Mouse (Mus musculus) heart, postnatal 0 days (tissue): ENCODE results near the gene Gigyf1. TPM values are rescaled to one million over a fixed set of nuclear protein-coding genes. Genes with fewer than 3 reads are reported as not detected.

ENCODE experiments used
- ATAC-seq: fragments of 200-750 bp; cut with Nextera tagmentation; 2 replicates; pipeline ENCODE4 v1.8.0; 2017; ENCODE audit warnings: low read depth, moderate number of reproducible peaks, moderate library complexity; ENCODE audit not compliant: insufficient read depth
- DNase-seq: peaks from one replicate; pipeline ENCODE4 v3.0.0-alpha.2; 2016; ENCODE audit warnings: low spot score
- H3K27ac ChIP-seq: fragments of 300-500 bp; sonication (generic); 2 replicates; pipeline ENCODE4 v1.5.1; 2014; ENCODE audit warnings: low read depth, mild to moderate bottlenecking
- H3K27me3 ChIP-seq: fragments of 300-500 bp; sonication (generic); 2 replicates; pipeline ENCODE4 v1.6.1; 2014; ENCODE audit warnings: low read length, mixed read lengths; ENCODE audit not compliant: control insufficient read depth, insufficient read depth
- H3K36me3 ChIP-seq: fragments of 300-500 bp; sonication (generic); replicated peaks from 2 replicates; pipeline ENCODE4 v1.6.1; 2014; ENCODE audit warnings: low read length, mixed read lengths; ENCODE audit not compliant: control insufficient read depth, insufficient read depth
- H3K4me1 ChIP-seq: fragments of 300-500 bp; sonication (generic); 2 replicates; pipeline ENCODE4 v1.6.1; 2014; ENCODE audit warnings: antibody characterized with exemption; ENCODE audit not compliant: control insufficient read depth, insufficient read depth
- H3K4me2 ChIP-seq: fragments of 300-500 bp; sonication (generic); 2 replicates; pipeline ENCODE4 v1.6.1; 2014; ENCODE audit warnings: low read depth, mild to moderate bottlenecking, low read length, moderate library complexity
- H3K4me3 ChIP-seq: fragments of 300-500 bp; sonication (generic); 2 replicates; pipeline ENCODE4 v1.5.1; 2014; ENCODE audit warnings: low read depth, low read length
- H3K9ac ChIP-seq: fragments of 300-500 bp; sonication (generic); replicated peaks from 2 replicates; pipeline ENCODE4 v1.6.1; 2014; ENCODE audit warnings: low read depth, low read length, mixed read lengths
- H3K9me3 ChIP-seq: fragments of 300-500 bp; sonication (generic); replicated peaks from 2 replicates; pipeline ENCODE4 v1.6.1; 2016; ENCODE audit warnings: low read length; ENCODE audit not compliant: control insufficient read depth
- CTCF ChIP-seq: IDR thresholded peaks from 2 replicates; pipeline ENCODE4 v1.5.1; 2016; ENCODE audit warnings: antibody characterized with exemption, control low read depth, low read depth
- EP300 ChIP-seq: IDR thresholded peaks from 2 replicates; pipeline ENCODE4 v1.6.1; 2016; ENCODE audit warnings: antibody characterized with exemption, low read depth
- WGBS: fragments of 180-500 bp; shearing (Covaris S2); extraction: QIAGEN DNeasy Blood & Tissue Kit; methylation state at CpG from one replicate; pipeline ENCODE4 v1.1.7; 2014; 5-methylcytosine and 5-hydroxymethylcytosine counted together
- polyA plus RNA-seq: library from polyadenylated mRNA; unstranded; fragments of >200 nt; fragmentation: Nextera tagmentation; extraction: Ambion mirVana; gene quantifications from 2 replicates; pipeline ENCODE4 v1.2.1, GENCODE M21; 2015
- total RNA-seq: library from RNA; depleted of rRNA; stranded (reverse); fragments of >200 nt; gene quantifications from 2 replicates; pipeline ENCODE4 v1.2.3, GENCODE M21; 2014; ENCODE audit warnings: low replicate concordance

The Gigyf1 gene
- total and polyA plus RNA-seq, 2 experiments from 2014 or later, result 7.2 to 17.7 TPM

DNA sequence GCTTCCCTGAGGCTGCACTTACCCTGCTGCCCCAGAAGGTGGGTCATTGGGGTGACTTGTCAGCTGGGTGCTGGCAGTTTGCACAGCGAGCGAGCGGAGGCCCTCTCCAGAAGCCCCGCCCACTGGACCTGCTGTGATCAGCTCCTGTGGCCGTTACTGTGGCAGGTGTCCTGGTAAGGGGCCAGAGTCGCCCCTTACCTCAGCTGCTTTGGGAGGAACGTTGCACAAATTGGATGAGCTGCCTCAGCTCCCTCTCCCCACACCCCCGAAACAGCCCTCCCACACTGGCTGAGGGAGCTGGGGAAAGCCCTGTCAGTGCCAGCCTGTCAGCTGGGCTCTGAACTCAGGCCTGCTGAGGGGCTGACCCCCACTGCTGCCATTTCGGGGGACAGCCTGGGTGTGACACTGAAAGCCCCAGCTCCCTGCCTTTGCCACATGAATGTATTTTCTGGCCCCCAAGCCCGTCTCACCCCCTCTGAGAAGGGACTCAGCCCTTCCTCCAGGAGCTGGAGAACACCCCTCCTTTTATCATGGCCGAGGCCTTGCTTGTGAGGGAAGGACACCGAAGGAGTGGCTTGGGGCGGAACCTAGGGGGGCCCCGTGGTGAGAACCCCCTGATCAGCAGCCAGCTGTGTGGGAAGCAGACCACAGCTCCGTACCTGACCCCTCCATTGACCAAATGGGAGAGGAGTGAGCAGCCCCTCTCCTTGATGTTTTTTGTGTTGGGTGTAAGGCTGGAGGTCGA, 8.0 kb downstream of the Gigyf1 start:
- no peak overlapping the region for H3K4me2 ChIP-seq
- TF ChIP-seq CTCF, result no peak
- TF ChIP-seq EP300, result 0 out of 2 replicates have a peak, but pooled peaks have one; percentile 21
- no peaks in the 10 kb centered on the region for H3K27me3 ChIP-seq
- no peak for DNase-seq
- 45% methylated on average over 16 of the region's 16 CpGs for WGBS
- no peak overlapping the region for H3K4me3 ChIP-seq
- no peaks in the 10 kb centered on the region for H3K9me3 ChIP-seq
- no peak overlapping the region for H3K9ac ChIP-seq
- H3K27ac ChIP-seq, result peak overlapping the region; percentile 15; the same call in 1 of the 2 replicates
- H3K36me3 ChIP-seq, result peaks cover 88% of the 10 kb centered on the region
- no peak for ATAC-seq
- H3K4me1 ChIP-seq, result peaks cover 6% of the 10 kb centered on the region; the same call in 1 of the 2 replicates

DNA sequence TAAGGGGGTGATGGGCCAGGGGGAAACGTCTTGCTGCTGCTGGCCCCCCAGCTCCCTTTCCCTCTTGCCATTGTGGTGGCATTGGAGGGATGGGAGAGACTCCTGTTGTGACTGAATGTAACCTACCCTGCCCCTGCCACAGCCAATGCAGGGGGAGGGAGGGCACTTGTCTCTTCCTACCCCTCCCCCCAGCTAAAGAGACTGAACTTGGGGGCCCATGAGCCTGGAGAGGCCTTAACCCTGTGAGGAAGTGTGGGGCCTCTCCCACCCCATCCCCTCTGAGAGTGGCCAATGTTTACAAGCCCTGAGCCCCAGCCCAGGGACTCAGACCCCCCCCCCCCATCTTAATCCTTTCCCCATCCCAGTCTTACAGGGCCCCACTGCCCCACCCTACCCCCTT, 9.1 kb downstream of the Gigyf1 start:
- WGBS, result 65% methylated on average over 1 of the region's 1 CpGs
- Histone ChIP-seq H3K9me3 (no peaks in the 10 kb centered on the region), H3K4me3 (no peak overlapping the region), H3K27ac (no peak overlapping the region), H3K4me2 (no peak overlapping the region), H3K27me3 (no peaks in the 10 kb centered on the region), H3K36me3 (peaks cover 77% of the 10 kb centered on the region), H3K4me1 (peaks cover 6% of the 10 kb centered on the region; the same call in 1 of the 2 replicates), H3K9ac (no peak overlapping the region)
- ATAC-seq (no peak), DNase-seq (no peak)
- no peak for TF ChIP-seq EP300
- no peak for TF ChIP-seq CTCF

DNA sequence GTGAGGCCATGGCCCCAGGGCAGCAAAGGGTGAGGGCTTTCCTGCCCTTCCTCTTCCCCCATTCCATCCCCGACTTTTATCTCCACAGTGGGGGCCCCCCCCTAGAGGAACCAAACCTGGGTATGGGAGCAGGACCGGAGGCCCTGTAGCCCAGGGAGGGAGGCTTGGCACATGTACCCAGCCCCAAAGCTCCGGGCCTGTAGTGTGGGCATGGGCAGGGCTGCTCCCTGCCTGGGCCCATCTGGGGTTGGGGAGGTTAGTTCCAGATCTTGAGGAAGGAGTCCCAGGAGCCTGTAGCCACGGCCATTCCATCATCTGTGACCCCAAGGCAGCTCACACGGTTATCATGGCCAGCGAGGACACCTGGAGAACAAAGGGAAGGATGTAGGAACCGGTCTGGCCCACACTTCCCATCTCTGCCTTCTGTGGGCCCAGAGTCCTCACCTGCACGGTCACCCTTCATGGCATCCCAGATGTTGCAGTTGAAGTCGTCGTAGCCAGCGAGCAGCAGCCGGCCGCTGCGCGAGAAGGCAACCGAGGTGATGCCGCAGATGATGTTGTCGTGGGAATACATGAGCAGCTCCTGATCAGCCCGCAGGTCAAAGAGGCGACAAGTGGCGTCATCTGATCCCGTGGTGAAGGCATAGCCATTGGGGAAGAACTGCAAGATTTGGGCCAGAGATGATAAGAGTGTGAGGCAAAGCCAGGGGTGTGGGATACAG, 10.1 kb downstream of the Gigyf1 start:
- Histone ChIP-seq H3K4me1 (peaks cover 6% of the 10 kb centered on the region; the same call in 1 of the 2 replicates), H3K9ac (no peak overlapping the region)

DNA sequence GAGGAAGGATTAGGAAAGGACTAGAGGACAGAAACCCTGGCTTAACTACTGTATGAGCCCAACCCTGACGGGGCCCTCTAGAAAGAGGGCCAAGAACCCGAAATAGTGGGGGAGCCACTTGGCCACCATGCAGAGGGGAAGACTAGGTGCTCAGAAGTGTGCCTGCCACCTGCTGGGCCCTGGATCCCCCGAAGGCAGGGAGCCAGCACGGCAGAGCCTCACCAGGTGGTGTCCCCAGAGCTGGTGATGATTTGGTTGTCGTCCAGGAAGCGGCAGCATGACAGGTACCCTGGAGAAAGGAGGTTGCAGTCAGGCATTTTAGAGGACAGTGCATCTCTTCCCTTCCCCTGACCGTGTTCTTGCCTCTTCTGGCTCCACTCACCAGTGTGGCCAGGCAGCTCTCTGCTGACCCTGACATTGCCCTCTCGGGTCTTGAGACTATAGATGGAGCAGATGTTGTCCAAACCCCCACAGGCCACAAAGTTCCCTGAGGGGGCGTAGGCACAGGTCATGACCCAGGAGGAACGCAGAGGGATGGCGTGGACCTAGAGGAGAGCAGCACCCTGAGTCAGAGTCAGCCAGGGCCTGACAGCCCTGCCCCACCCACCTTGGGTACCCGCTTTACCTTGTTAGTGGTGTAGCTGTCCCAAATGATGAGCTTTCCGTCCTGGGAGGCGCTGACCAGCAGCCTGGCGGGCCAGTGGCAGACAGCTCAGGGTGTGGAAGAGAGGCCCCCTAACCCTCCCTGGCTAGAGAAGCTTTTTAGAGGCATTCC, 11.1 kb downstream of the Gigyf1 start:
- H3K27ac ChIP-seq, result no peak overlapping the region
- no peak for TF ChIP-seq EP300
- no peak for TF ChIP-seq CTCF
- no peaks in the 10 kb centered on the region for H3K9me3 ChIP-seq
- DNase-seq (no peak), ATAC-seq (no peak)
- H3K27me3 ChIP-seq, result no peaks in the 10 kb centered on the region
- no peak overlapping the region for H3K4me3 ChIP-seq
- H3K4me2 ChIP-seq, result no peak overlapping the region
- WGBS, result 72% methylated on average over 15 of the region's 15 CpGs
- no peak overlapping the region for H3K9ac ChIP-seq
- H3K4me1 ChIP-seq, result peaks cover 6% of the 10 kb centered on the region; the same call in 1 of the 2 replicates
- H3K36me3 ChIP-seq, result peaks cover 57% of the 10 kb centered on the region

More for the DNA sequence above, 10.1 kb downstream of the Gigyf1 start:
- Histone ChIP-seq H3K27ac (no peak overlapping the region), H3K36me3 (peaks cover 67% of the 10 kb centered on the region), H3K9me3 (no peaks in the 10 kb centered on the region), H3K4me2 (no peak overlapping the region), H3K4me3 (no peak overlapping the region), H3K27me3 (no peaks in the 10 kb centered on the region)
- TF ChIP-seq CTCF (no peak), EP300 (no peak)
- no peak for ATAC-seq
- no peak for DNase-seq
- WGBS, result 75% methylated on average over 22 of the region's 22 CpGs

DNA sequence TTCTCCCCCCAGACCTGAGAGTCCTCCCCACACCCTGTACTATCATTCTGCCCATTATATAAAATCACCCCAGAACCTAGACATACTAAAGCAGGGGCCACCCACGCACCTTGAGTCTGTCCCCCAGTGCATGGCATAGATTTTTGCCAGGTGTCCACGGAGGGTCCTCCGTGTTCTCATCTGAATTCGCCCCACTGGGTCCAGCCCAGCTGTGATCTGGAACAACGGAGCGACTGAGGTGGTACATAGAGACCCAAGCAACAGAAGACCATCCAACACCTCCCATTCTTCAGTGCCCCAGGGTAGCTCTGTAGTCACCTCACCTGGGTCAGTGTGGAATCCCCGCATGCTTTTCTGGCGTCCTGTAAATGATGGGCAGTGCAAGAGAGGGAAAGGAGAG, 11.7 kb downstream of the Gigyf1 start:
- peaks cover 50% of the 10 kb centered on the region for H3K36me3 ChIP-seq
- peaks cover 6% of the 10 kb centered on the region; the same call in 1 of the 2 replicates for H3K4me1 ChIP-seq
- H3K27ac ChIP-seq, result peak overlapping the region; percentile 94
- ATAC-seq, result no peak
- no peaks in the 10 kb centered on the region for H3K9me3 ChIP-seq
- peak overlapping the region; percentile 93 for H3K4me3 ChIP-seq
- TF ChIP-seq EP300 (no peak), CTCF (no peak)
- H3K27me3 ChIP-seq, result no peaks in the 10 kb centered on the region
- peak overlapping the region; percentile 73 for H3K9ac ChIP-seq
- no peak for DNase-seq
- peak overlapping the region; percentile 93 for H3K4me2 ChIP-seq
- 79% methylated on average over 8 of the region's 8 CpGs for WGBS
